Mouse (Mus musculus): ENCODE measurements around the gene Itgb6.

DNA sequence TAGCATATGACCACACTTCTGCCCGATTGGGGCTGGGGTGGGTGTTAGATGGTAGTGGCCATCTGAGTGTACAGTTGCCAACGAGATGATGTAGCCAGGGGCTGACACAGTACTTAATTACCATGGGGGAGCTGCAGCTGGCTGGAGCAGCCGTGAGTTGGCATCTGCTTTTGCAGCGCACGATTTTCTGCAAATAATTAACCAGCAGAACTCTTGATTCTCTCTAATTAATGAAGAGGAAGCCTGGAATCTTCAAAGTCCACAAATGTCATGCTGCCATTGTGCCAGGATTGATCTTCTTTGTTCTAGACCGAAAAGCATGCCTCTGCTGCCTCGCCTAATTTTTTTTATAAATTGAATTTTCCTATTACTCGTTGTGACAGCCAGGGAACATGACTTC, 8.6 kb downstream of the Itgb6 start:
- TF ChIP-seq POLR2A (IDR thresholded peaks at IDR 0.05; ENCODE audit: insufficient read depth, low read depth, low read length), result no peak
- no peak for TF ChIP-seq CTCF (IDR thresholded peaks at IDR 0.05; ENCODE audit: insufficient read depth, low read depth, low read length)

Measured in olfactory bulb, adult 2 months (tissue).